Mouse (Mus musculus): ENCODE results near the gene Mon2. TPM values are rescaled to one million over a fixed set of nuclear protein-coding genes. Genes with fewer than 3 reads are reported as not detected.

Gene Mon2
- polyA plus RNA-seq, 1 experiment = 34.3 TPM

DNA sequence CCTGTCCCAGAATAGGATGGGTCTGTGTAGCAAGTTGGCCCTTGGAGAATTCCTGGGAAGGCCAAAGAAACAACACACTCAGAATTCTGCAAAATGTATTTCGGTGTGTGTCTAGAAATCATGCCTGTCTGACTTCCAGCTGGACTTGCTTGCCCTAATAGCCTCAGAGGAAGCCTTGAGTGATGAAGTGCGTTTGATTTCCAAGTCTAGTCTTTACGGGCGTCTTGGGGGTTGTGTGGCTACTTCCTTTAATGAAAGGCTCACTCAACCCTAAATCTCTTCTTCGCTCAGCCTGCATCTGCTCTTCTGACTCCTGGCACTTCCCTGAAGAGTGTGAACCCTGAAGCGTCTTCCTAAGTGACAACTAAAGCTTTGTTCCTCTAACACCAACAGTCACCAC, 132.5 kb downstream of the Mon2 start:
- no peaks in the 10 kb centered on the region for H3K27me3 ChIP-seq (ENCODE audit: control insufficient read depth, insufficient read depth, low read length)
- TF ChIP-seq POLR2A (IDR thresholded peaks at IDR 0.05; ENCODE audit: low read depth, low read length) (no peak), CTCF (IDR thresholded peaks at IDR 0.05; ENCODE audit: extremely low read depth, insufficient read depth, insufficient read length, insufficient replicate concordance) (no peak)
- WGBS = 66% methylated on average over 6 of the region's 6 CpGs
- no peak overlapping the region for H3K4me3 ChIP-seq (ENCODE audit: extremely low read depth, insufficient read depth, insufficient read length)
- 0 out of 2 replicates have a peak, but pooled peaks cover 1% of the 10 kb centered on the region for H3K36me3 ChIP-seq (ENCODE audit: control insufficient read depth, insufficient read depth, low read length)
- H3K4me1 ChIP-seq (ENCODE audit: control insufficient read depth, insufficient read depth, insufficient read length) = no peaks in the 10 kb centered on the region
- no peak for DNase-seq (ENCODE audit: low read depth in 1 of 2, low spot score in 2 of 2)
- H3K27ac ChIP-seq (ENCODE audit: insufficient read depth, low read length) = no peak overlapping the region

DNA sequence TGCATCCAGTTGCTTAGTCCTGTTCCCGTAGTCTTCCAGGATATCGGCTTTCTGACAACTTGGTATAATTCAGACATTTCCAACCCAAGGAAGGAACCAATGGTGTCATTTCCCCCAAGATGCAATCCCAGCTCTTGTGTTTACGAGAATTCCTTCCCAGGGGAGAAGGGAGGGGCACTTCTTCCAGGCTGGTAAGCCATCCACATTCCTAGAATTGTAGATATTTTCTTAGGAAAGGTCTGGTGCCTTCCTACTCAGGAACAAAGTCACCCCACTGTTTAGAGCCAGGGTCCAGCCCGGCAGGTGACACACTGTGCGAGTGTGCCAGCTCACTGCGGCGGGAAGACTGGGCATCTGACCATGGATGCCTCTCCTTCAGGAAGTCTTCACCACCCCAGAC, 133.5 kb downstream of the Mon2 start:
- H3K27ac ChIP-seq (ENCODE audit: insufficient read depth, low read length) = no peak overlapping the region
- no peaks in the 10 kb centered on the region for H3K4me1 ChIP-seq (ENCODE audit: control insufficient read depth, insufficient read depth, insufficient read length)
- H3K36me3 ChIP-seq (ENCODE audit: control insufficient read depth, insufficient read depth, low read length) = 0 out of 2 replicates have a peak, but pooled peaks cover 1% of the 10 kb centered on the region
- WGBS = 89% methylated on average over 7 of the region's 7 CpGs
- no peak overlapping the region for H3K4me3 ChIP-seq (ENCODE audit: extremely low read depth, insufficient read depth, insufficient read length)
- TF ChIP-seq POLR2A (IDR thresholded peaks at IDR 0.05; ENCODE audit: low read depth, low read length) = no peak
- TF ChIP-seq CTCF (IDR thresholded peaks at IDR 0.05; ENCODE audit: extremely low read depth, insufficient read depth, insufficient read length, insufficient replicate concordance) = no peak
- no peaks in the 10 kb centered on the region for H3K27me3 ChIP-seq (ENCODE audit: control insufficient read depth, insufficient read depth, low read length)
- no peak for DNase-seq (ENCODE audit: low read depth in 1 of 2, low spot score in 2 of 2)

Other genes starting within 250 kb of the Mon2 start
- 3.7 and 5.2 TPM in 2 replicates for gene Usp15, start 120.5 kb upstream of the Mon2 start, polyA plus RNA-seq (2012; rRNA removed)
- gene Fam19a2, start 187.5 kb upstream of the Mon2 start, polyA plus RNA-seq (2012; rRNA removed) = not detected in 2 replicates